Mouse (Mus musculus) induced T-regulatory cell, adult 2 months (primary cell): Measurements from ENCODE around the gene Pknox2.

ENCODE experiments used
- DNase-seq: peaks from one replicate; pipeline ENCODE4 v3.0.0-alpha.2; 2012; ENCODE audit warnings: low read depth

Gene Pknox2

GRCm38 (mm10) chr9:37047490-37047889, 99.7 kb downstream of the Pknox2 start:
- no peak for DNase-seq

- DNase-seq: no peak
Observed at GRCm38 (mm10) chr9:37045875-37046274, 101.3 kb downstream of the Pknox2 start.

GRCm38 (mm10) chr9:37044165-37044564, 103.0 kb downstream of the Pknox2 start:
- DNase-seq: no peak

- no peak for DNase-seq
Observed at GRCm38 (mm10) chr9:37038859-37039258, 108.3 kb downstream of the Pknox2 start.

GRCm38 (mm10) chr9:37038445-37038844, 108.8 kb downstream of the Pknox2 start:
- DNase-seq: no peak

GRCm38 (mm10) chr9:37037405-37037804, 109.8 kb downstream of the Pknox2 start:
- DNase-seq: no peak

GRCm38 (mm10) chr9:37035248-37035647, 112.0 kb downstream of the Pknox2 start:
- peak; percentile 13 for DNase-seq

- no peak for DNase-seq
Observed at GRCm38 (mm10) chr9:37034316-37034715, 112.9 kb downstream of the Pknox2 start.

GRCm38 (mm10) chr9:37030347-37031213, 116.6 kb downstream of the Pknox2 start:
- DNase-seq: no peak

- DNase-seq: no peak
Observed at GRCm38 (mm10) chr9:37029811-37030346, 117.3 kb downstream of the Pknox2 start.

GRCm38 (mm10) chr9:37027825-37028575, 119.2 kb downstream of the Pknox2 start:
- no peak for DNase-seq

GRCm38 (mm10) chr9:37025913-37026312, 121.3 kb downstream of the Pknox2 start:
- DNase-seq: no peak

GRCm38 (mm10) chr9:37021586-37022230, 125.5 kb downstream of the Pknox2 start:
- DNase-seq: no peak

GRCm38 (mm10) chr9:37018154-37018553, 129.1 kb downstream of the Pknox2 start:
- no peak for DNase-seq

GRCm38 (mm10) chr9:37017169-37017568, 130.0 kb downstream of the Pknox2 start:
- no peak for DNase-seq

- no peak for DNase-seq
Observed at GRCm38 (mm10) chr9:37016165-37016564, 131.0 kb downstream of the Pknox2 start.

GRCm38 (mm10) chr9:37013565-37013964, 133.6 kb downstream of the Pknox2 start:
- no peak for DNase-seq

GRCm38 (mm10) chr9:37008090-37008489, 139.1 kb downstream of the Pknox2 start:
- no peak for DNase-seq

GRCm38 (mm10) chr9:37004676-37005075, 142.5 kb downstream of the Pknox2 start:
- DNase-seq: no peak

GRCm38 (mm10) chr9:37001935-37002535, 145.2 kb downstream of the Pknox2 start:
- no peak for DNase-seq

GRCm38 (mm10) chr9:36999393-36999792, 147.8 kb downstream of the Pknox2 start:
- DNase-seq: no peak
